Mouse (Mus musculus): ENCODE results near the gene Sppl3.

The Sppl3 gene

DNA sequence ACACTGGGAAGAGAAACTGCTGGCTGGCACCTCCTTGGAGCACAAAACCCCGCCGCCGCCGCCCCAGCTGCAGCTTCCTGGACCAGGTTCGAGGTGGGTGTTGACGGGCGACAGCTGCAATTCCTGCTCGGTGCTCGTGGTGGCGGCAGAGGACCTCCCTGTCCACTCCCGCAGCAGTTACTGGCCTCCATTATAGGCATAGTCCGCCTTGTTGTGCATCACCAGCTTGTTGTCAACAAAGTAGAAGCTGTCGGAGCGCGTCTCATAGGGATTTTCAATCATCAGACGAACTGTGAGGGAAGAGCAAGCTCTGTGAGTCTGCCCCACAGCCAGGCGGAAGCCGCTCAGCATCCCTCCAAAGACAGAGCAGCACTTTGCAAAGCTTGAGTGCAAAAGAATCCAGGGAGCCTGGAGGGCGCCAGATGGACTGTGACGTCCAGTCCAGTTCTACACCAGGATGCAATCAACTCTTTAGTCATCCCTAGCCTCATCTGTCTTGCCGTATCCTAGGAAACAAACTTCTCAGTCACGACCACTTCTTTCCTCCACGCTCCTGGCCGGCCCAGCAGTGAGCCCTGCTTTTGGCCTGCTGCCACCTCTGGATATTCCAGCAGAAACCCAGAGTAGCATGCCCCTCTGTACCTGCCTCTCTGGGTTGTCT is 114.4 kb downstream of the Sppl3 start:
- peak; percentile 81 for DNase-seq (ENCODE audit: low read depth, low spot score)

DNA sequence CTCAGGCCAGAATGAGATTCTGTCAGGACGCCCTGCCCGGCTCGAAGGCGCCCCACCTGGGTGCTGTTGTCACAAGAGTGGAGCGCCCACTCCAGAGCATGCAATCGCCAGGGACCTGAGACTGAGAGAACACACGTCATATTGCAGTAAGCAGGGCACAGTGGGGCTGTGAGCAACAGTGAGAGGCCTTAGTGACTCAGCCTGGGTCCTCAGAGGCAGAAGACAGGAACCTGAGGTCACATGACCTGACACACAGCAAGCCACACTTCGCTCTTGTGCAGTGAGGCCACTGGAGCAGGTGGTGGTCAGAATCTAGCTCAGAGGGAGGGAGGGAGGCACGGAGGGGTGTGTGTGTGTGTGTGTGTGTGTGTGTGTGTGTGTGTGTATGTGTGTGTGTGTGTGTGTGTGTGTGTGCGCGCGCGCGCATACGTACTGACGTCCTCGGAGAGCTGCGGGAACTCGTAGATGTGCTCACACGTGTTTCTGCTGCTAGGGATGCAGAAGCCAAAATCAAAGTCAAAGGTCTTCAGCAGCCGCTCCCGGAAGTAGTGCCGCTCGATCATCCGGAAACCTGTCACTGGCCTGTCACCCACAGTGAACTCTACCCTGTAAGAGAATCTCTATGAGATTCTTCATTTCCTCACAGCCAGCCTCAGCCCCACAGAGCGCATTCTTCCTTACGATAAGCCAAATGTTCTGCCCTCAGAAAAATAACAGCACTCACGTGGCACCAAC is 115.8 kb downstream of the Sppl3 start:
- DNase-seq (ENCODE audit: low read depth, low spot score), result no peak

DNA sequence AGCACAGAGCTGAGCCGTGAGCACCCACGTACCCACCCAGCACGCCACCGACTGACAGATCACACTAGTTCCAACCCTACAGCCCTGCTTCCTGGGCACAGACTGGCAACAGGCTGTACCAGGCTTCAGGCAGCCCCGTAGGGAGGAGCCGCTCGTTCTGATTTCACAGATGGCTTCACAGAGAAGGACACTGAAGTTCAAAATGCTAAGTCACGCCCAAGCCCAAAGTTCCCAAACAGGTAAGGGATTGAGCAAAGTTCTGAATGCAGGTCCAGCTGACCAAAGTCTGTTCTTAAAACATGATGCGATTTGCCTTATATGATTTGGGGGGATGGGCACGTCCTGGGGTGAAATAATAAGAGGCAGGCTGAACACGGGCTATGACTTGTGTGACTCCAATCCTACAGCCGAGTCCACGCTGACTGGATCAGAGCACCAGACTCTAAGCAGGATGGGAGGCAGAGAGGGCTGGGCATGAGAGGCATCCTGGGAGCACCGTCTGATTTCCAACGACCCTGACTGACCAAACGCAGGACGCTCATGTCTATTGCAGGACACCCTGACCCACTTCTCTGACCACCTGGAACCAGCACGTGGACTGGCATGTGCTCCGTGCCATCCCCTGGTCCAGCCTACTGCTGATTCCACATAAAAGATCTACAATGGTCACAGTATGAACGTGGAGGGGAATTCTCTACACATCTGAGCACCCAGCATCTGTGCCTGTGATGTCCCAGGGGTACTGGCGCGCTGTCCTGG is 116.7 kb downstream of the Sppl3 start:
- DNase-seq (ENCODE audit: low read depth, low spot score), result no peak

DNA sequence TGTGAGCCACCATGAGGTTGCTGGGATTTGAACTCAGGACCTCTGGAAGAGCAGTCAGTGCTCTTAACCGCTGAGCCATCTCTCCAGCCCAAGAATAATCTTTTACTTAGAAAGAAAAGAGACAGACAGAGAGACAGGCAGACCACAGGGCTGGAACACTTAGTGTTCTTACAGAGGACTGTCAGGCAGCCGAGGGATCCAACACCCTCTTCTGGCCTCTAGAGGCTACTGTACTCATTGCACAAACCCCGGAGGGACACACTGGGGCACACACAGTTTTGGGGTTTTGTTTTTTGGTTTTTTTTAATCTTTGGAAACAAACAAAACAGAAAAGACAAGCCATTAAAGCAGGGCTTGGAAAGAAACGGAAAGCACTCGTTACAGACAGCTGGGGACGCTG is 118.4 kb downstream of the Sppl3 start:
- no peak for DNase-seq (ENCODE audit: low read depth, low spot score)

DNA sequence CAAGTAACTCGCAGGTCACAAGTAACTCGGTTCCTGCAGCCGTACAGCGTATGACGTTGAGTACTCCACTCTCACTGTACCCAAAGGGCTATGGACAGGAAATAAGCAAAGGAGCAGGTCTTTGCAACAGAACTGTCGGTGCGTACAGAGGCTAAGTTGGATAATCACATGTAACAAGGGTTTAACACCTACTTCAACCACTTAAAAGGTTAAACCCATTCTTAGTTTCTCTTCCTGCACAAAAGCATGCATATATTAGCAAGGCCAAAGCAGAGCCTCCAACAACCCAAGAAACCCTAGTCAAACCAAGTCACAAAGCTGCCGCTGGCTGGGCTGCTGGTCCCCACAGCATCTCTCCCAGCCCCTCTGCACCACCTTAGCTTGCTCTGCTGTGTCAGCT is 121.5 kb downstream of the Sppl3 start:
- no peak for DNase-seq (ENCODE audit: low read depth, low spot score)

DNA sequence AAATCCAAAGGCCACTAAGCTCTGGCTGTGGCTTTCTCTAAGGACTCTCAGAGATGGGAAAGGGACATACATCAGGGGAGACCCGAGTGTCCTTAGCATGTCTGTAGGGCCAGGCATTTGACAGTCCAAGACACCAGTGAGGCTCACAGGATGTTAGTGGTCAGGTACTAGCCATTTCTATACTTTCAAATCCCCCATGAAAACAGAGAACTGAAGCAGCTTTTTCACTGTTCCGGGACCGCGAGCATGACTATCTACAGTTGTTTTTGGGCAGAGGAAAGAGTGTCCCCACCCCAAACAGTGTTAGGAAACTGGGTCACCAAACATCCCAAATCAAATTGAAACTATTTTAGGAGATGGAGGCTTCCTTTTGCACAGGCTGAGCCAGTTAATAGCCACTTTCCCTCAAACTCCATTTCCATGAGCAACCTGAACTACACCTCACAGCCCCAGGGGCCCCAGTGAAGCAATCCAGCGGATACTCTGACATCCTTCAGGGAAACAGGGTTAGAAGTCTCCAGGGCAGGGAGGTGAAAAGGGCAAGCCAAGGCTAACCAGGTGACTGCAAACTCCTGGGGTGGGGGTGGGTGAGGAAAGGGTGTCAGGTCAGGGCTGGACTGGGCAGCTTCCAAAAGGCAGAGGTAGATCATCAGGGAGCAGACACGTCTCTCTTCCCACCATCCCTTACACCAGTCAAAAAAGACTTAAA is 122.6 kb downstream of the Sppl3 start:
- no peak for DNase-seq (ENCODE audit: low read depth, low spot score)

DNA sequence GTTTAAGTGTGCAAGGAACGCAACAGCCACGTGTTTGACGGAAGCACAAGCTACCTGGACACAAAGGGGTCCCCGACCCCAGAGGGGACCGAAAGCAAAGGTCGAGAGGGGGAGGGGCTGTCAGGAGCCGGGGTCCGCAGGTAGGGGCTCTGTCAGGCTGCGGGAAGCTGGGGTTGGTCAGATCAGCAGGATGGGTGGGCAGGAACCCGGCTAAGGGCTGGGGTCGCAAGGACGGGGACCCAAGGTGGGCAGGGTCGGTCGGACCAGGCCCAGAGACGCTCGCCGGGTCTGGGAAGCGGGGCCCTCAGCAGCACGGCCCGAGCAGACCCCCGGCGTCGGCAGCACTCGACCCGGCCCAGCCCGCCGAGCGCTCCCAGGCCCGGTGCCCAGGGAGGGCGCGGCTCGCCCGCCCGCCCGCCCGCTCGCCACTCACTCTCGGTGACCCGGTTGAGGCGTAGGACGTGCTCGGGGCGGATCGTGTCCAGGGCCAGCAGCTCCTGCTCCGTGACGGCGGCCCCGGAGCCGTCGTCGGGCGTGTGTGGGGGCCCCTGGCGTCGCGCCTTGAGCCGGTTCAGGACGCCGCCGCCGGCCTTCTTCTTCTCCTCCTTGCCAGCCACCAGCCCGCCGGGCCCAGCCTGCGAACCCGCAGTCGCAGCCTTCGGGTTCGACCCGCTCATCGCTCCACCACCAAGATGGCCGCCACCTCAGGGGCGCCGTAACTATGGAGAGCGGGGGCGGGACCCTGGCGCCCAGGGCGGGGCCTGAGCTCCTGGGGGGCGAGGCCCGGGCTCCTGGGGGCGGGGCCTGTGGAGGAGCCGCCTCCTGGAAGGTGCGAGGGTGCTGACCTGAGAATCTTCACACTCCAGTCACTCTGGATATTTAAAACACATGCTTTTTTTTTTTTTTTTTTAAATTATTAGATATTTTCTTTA is 123.6 kb downstream of the Sppl3 start, which contains the start of gene Unc119b:
Unc119b (minus strand) TSS at position 742 of the 932 bp plus-strand sequence.
- DNase-seq (ENCODE audit: low read depth, low spot score), result peak; percentile 88

DNA sequence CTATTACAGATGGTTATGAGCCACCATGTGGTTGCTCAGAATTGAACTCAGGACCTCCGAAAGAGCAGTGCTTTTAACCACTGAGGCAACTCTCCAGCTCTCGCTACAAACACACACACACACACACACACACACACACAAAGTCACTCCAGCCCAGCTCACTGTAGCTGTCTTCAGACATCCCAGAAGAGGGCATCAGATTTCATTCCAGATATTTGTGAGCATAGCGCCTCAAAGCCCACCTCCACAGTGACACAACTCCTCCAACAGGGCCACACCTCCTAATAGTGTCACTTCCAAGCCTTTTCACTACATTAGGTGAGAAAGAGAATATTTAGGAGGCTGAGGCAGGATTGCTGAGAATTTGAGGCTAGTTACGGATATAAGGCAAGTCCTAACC is 128.2 kb downstream of the Sppl3 start:
- no peak for DNase-seq (ENCODE audit: low read depth, low spot score)

DNA sequence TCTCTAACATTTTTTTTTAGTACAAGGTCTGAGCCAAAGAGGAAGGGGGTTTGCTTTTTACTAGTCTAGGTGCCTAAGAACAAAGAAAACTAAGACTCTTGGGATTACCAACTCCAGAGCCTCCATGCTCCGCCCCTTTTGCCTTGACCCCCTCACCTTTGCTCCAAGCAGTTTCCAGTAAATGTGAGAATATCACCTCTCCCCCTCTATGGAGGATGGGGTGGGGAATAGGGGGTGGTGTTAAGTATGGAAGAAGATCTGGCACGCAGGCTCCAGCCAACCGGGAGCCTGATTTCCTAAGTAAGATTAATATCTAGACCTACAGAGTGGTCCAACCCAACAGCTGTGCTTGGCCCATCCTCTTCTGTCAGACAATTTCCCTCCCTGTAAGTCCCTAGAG is 129.8 kb downstream of the Sppl3 start:
- DNase-seq (ENCODE audit: low read depth, low spot score), result no peak

DNA sequence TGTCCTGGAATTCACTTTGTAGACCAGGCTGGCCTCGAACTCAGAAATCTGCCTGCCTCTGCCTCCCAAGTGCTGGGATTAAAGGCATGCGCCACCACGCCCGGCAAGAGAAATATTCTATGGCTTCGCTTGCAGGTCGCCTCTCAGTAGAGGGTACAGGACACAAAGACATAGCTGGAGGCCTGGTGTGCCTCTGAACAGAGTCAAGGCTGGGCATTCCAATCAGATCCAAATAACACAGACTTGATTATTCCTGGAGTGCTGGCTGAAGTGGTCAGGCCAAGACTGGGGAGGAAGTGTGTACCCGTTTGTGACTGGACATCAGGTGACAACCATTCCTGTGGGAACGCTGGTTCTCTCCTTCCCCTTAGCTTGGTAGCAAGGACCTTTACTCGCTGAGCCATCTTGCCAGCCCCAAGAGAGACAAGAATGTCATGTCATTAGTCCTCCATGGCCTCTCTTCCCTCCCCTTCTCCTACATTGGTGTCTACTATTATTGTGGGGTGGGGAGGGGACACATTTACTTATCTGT is 131.3 kb downstream of the Sppl3 start:
- DNase-seq (ENCODE audit: low read depth, low spot score), result no peak

DNA sequence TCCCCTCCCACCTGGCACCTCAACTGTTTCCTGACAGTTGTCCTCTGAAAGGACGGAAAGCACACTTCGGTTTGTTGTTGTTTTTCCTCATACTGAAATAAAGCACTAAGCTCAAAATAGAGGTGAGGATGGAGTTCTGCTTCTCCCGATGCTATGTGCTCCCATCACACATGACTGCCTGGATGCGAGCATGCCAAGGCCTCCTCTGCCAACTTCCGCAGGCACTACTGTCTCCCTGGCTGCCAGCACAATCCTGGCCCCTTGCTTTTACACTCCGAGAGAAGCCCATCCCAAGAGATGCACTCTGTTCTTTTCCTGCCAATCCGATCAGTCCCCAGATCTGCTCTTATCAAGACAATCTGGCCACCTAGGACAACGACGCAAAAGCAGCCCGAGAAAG is 132.6 kb downstream of the Sppl3 start:
- no peak for DNase-seq (ENCODE audit: low read depth, low spot score)

DNA sequence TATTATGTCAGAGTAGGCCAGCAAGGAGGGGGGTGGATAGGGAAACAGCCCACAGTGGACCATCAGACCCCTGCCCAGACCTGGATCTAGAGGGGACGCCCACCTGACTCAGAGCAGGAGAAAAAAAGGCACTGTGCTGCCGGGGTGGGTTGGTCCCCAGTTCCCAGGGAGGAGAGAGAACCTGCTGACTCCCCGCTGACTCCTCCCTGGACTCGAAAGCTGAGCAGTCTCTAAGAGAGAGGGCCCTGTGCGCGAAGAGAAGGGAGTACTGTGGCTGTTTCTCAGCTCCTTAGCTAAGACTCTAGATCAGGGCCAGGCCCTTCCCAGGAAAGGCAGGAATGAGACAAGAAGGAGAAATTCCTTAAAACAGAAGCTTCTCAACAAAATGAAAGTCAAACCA is 133.5 kb downstream of the Sppl3 start:
- no peak for DNase-seq (ENCODE audit: low read depth, low spot score)

DNA sequence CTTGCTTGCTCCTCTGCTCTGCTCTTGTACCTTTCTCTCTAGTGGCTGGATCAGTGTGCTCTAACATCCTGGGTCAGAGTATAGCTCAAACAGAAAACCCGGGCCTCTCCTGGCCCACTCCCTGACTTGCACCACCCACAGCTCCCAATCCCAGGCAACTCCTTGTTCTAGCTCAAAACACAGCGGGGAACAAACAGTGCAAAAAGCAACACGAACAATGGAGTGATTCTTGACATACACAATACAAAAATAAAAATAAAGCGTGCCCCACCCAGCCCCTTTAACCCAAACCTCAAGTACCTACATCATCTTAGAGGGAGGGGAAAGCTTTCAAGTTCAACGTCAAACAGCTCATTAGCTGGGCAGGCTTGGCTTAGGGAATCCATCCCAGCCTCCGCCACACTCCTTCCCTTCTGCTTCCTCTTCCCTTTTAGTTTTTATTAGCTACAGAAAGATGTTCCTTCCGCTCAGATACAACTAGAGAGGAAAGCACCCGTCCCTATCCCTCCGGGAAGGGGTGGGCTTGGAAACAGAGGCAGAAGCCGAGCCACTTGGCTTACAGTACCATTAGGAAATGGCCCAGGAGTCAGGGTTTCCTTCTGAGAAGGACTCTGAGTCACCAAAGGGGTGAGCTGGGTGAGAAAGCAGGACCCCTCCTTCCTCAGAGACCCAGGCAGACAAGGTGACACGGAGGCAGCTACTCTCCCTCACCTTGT is 134.5 kb downstream of the Sppl3 start:
- no peak for DNase-seq (ENCODE audit: low read depth, low spot score)

DNA sequence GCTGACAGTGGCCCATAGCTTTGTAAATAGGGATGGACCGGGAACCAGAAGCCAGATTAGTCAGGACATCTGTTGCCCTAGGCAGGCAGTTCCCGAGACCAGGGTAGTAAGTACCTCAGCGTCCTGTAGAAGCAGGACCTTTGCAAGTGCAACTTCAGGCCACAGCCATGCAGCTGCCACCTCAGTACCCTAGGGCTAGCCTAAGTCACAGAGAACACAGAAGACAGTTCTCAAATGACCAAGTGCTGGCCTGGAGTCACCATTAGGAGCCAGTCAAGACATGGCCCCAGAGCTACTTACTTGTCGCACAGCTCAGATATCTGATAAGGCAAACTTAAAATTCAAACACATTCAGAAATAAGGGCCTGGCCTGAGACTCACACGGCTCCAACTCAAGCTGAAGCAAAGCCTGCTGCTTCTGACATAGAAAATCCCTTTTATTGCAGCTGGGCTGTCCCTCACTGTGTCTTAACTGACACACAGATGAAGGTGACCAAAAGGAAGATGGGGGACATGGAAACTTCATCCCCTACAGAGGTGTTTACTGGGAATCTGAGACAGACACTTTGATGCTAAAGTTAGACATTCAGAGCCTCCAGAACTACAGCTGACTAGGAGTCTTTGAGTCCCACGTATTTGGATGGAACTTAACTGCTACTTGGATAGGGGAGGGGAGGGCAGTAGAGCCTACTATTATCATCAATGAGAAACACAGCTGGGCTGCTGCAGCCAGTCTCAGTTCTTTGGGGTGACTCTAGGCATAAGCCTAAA is 135.2 kb downstream of the Sppl3 start:
- DNase-seq (ENCODE audit: low read depth, low spot score), result no peak

DNA sequence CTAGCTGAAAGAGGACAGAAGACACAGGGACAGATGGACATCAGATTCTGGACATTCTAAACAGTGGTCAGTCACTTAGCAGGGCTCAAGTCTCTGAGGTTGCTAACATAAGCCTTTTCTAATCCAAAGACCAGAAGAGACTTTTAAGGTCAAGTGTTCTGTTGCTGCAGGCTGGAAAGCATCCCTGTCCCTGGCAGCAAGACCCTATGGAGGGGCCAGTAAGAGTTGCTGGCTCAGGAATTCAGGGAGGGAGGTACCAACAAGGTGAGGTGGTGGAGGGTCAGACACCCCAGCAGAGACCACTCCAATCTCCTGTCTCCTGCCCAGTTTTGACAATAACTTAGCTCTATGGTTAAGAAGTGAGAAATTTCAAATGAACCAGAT is 135.8 kb downstream of the Sppl3 start:
- DNase-seq (ENCODE audit: low read depth, low spot score), result no peak

DNA sequence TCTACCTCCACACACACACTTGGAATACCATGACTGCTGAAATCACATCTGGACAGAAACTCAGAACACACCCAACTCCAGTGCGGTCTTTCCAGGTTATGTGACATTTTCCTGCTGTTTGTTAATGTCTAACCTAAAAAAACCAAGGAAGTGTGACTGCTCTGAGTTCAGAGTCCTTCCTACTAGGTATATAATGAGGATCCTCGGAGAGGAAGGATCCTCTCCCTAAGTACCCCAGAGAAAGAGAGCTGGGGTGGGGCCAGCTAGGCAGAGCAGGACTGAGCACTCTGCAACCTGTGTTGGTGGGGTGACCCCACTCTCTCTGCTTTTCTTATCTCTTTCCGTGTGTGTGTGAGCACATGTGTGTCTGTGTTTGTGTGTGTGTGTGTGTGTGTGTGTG is 136.5 kb downstream of the Sppl3 start:
- DNase-seq (ENCODE audit: low read depth, low spot score), result no peak

DNA sequence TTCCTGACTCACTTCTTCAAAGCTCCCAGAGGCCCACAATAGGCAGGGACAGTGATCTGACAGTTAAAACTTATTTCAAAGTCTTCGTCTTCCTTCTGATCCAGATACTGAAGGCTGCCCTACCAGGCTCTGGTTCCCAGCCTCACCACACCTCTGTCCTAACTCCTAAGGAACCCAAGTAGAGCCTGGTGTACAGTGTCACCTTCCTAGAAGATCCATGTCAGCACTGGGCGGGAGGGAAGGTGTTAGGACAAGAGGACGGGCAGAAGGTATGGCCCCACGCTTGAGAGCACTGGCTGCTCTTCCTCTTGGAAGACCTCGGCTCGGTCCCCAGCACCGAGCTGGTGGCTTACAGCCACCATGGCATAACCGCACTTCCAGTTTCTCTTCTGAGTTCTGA is 137.4 kb downstream of the Sppl3 start:
- no peak for DNase-seq (ENCODE audit: low read depth, low spot score)
